Mouse (Mus musculus) liver, postnatal 0 days (tissue): ENCODE results near the gene Lyve1.

Experiments used
- CTCF ChIP-seq: sonication (generic); IDR thresholded peaks from 2 replicates; pipeline ENCODE4 v1.5.1; 2016; ENCODE audit warnings: antibody characterized with exemption, low read depth
- EP300 ChIP-seq: IDR thresholded peaks from 2 replicates; pipeline ENCODE4 v1.6.1; 2016; ENCODE audit warnings: antibody characterized with exemption, low read depth, mild to moderate bottlenecking

- TF ChIP-seq CTCF (no peak), EP300 (no peak)
Measured at GRCm38 (mm10) chr7:110906566-110906965, 43.5 kb upstream of the Lyve1 start.
